Mouse (Mus musculus): ENCODE data around the gene Lifr. TPM values are rescaled to one million over a fixed set of nuclear protein-coding genes. Genes with fewer than 3 reads are reported as not detected.

The Lifr gene
- polyA plus RNA-seq, 1 experiment, result 101 TPM

GRCm38 (mm10) chr15:7160321-7160720 is 69.9 kb downstream of the Lifr start:
- 91% methylated on average over 8 of the region's 8 CpGs for WGBS
- TF ChIP-seq CTCF (IDR thresholded peaks at IDR 0.05; ENCODE audit: insufficient read depth, low read length) (no peak), POLR2A (IDR thresholded peaks at IDR 0.05; ENCODE audit: borderline replicate concordance, extremely low read depth, low read depth, low read length) (no peak)
- H3K4me1 ChIP-seq (ENCODE audit: control insufficient read depth, insufficient read depth, low read length), result no peaks in the 10 kb centered on the region
- no peak for DNase-seq
- no peak overlapping the region for H3K4me3 ChIP-seq (replicated peaks; ENCODE audit: extremely low read depth, low read depth, low read length)

- H3K4me3 ChIP-seq (replicated peaks; ENCODE audit: extremely low read depth, low read depth, low read length), result no peak overlapping the region
- no peak for DNase-seq
- WGBS, result 74% methylated on average over 6 of the region's 6 CpGs
These were observed 73.4 kb downstream of the Lifr start for GRCm38 (mm10) chr15:7163851-7164250.

GRCm38 (mm10) chr15:7166735-7167134 is 76.3 kb downstream of the Lifr start:
- no peak overlapping the region for H3K4me3 ChIP-seq (replicated peaks; ENCODE audit: extremely low read depth, low read depth, low read length)
- 77% methylated on average over 9 of the region's 9 CpGs for WGBS
- no peak for TF ChIP-seq CTCF (IDR thresholded peaks at IDR 0.05; ENCODE audit: insufficient read depth, low read length)
- TF ChIP-seq POLR2A (IDR thresholded peaks at IDR 0.05; ENCODE audit: borderline replicate concordance, extremely low read depth, low read depth, low read length), result no peak
- peaks cover 5% of the 10 kb centered on the region for H3K4me1 ChIP-seq (ENCODE audit: control insufficient read depth, insufficient read depth, low read length)
- DNase-seq, result no peak

More at GRCm38 (mm10) chr15:7163851-7164250, 73.4 kb downstream of the Lifr start:
- no peak for TF ChIP-seq CTCF (IDR thresholded peaks at IDR 0.05; ENCODE audit: insufficient read depth, low read length)
- TF ChIP-seq POLR2A (IDR thresholded peaks at IDR 0.05; ENCODE audit: borderline replicate concordance, extremely low read depth, low read depth, low read length), result no peak
- H3K4me1 ChIP-seq (ENCODE audit: control insufficient read depth, insufficient read depth, low read length), result peaks cover 5% of the 10 kb centered on the region

GRCm38 (mm10) chr15:7167238-7167905 is 77.0 kb downstream of the Lifr start:
- Histone ChIP-seq H3K4me3 (replicated peaks; ENCODE audit: extremely low read depth, low read depth, low read length) (no peak overlapping the region), H3K4me1 (ENCODE audit: control insufficient read depth, insufficient read depth, low read length) (peaks cover 5% of the 10 kb centered on the region)
- WGBS, result 71% methylated on average over 10 of the region's 10 CpGs
- no peak for DNase-seq
- TF ChIP-seq CTCF (IDR thresholded peaks at IDR 0.05; ENCODE audit: insufficient read depth, low read length) (no peak), POLR2A (IDR thresholded peaks at IDR 0.05; ENCODE audit: borderline replicate concordance, extremely low read depth, low read depth, low read length) (no peak)

- TF ChIP-seq CTCF (IDR thresholded peaks at IDR 0.05; ENCODE audit: insufficient read depth, low read length), result no peak
- no peak for TF ChIP-seq POLR2A (IDR thresholded peaks at IDR 0.05; ENCODE audit: borderline replicate concordance, extremely low read depth, low read depth, low read length)
- DNase-seq, result no peak
- no peak overlapping the region for H3K4me3 ChIP-seq (replicated peaks; ENCODE audit: extremely low read depth, low read depth, low read length)
- WGBS, result 62% methylated on average over 11 of the region's 11 CpGs
- peaks cover 7% of the 10 kb centered on the region for H3K4me1 ChIP-seq (ENCODE audit: control insufficient read depth, insufficient read depth, low read length)
These were observed 77.6 kb downstream of the Lifr start for GRCm38 (mm10) chr15:7167906-7168532.

GRCm38 (mm10) chr15:7172875-7173274 is 82.5 kb downstream of the Lifr start:
- no peak overlapping the region for H3K4me3 ChIP-seq (replicated peaks; ENCODE audit: extremely low read depth, low read depth, low read length)
- DNase-seq, result no peak
- WGBS, result 32% methylated on average over 2 of the region's 2 CpGs

GRCm38 (mm10) chr15:7173346-7173745 is 82.9 kb downstream of the Lifr start:
- 81% methylated on average over 7 of the region's 7 CpGs for WGBS
- Histone ChIP-seq H3K4me1 (ENCODE audit: control insufficient read depth, insufficient read depth, low read length) (peaks cover 2% of the 10 kb centered on the region; the same call in 1 of the 2 replicates), H3K4me3 (replicated peaks; ENCODE audit: extremely low read depth, low read depth, low read length) (no peak overlapping the region)
- TF ChIP-seq CTCF (IDR thresholded peaks at IDR 0.05; ENCODE audit: insufficient read depth, low read length) (no peak), POLR2A (IDR thresholded peaks at IDR 0.05; ENCODE audit: borderline replicate concordance, extremely low read depth, low read depth, low read length) (no peak)
- no peak for DNase-seq

More at GRCm38 (mm10) chr15:7172875-7173274, 82.5 kb downstream of the Lifr start:
- H3K4me1 ChIP-seq (ENCODE audit: control insufficient read depth, insufficient read depth, low read length), result peaks cover 2% of the 10 kb centered on the region; the same call in 1 of the 2 replicates
- TF ChIP-seq CTCF (IDR thresholded peaks at IDR 0.05; ENCODE audit: insufficient read depth, low read length), result no peak
- no peak for TF ChIP-seq POLR2A (IDR thresholded peaks at IDR 0.05; ENCODE audit: borderline replicate concordance, extremely low read depth, low read depth, low read length)

GRCm38 (mm10) chr15:7173776-7174175 is 83.4 kb downstream of the Lifr start:
- TF ChIP-seq CTCF (IDR thresholded peaks at IDR 0.05; ENCODE audit: insufficient read depth, low read length) (no peak), POLR2A (IDR thresholded peaks at IDR 0.05; ENCODE audit: borderline replicate concordance, extremely low read depth, low read depth, low read length) (no peak)
- H3K4me1 ChIP-seq (ENCODE audit: control insufficient read depth, insufficient read depth, low read length), result peaks cover 2% of the 10 kb centered on the region; the same call in 1 of the 2 replicates
- DNase-seq, result no peak
- WGBS, result 89% methylated on average over 8 of the region's 8 CpGs
- H3K4me3 ChIP-seq (replicated peaks; ENCODE audit: extremely low read depth, low read depth, low read length), result no peak overlapping the region

- 85% methylated on average over 6 of the region's 6 CpGs for WGBS
- Histone ChIP-seq H3K4me3 (replicated peaks; ENCODE audit: extremely low read depth, low read depth, low read length) (no peak overlapping the region), H3K4me1 (ENCODE audit: control insufficient read depth, insufficient read depth, low read length) (no peaks in the 10 kb centered on the region)
- TF ChIP-seq POLR2A (IDR thresholded peaks at IDR 0.05; ENCODE audit: borderline replicate concordance, extremely low read depth, low read depth, low read length) (no peak), CTCF (IDR thresholded peaks at IDR 0.05; ENCODE audit: insufficient read depth, low read length) (no peak)
- DNase-seq, result no peak
These were observed 90.2 kb downstream of the Lifr start for GRCm38 (mm10) chr15:7180576-7180975.

- 77% methylated on average over 6 of the region's 6 CpGs for WGBS
- TF ChIP-seq CTCF (IDR thresholded peaks at IDR 0.05; ENCODE audit: insufficient read depth, low read length) (no peak), POLR2A (IDR thresholded peaks at IDR 0.05; ENCODE audit: borderline replicate concordance, extremely low read depth, low read depth, low read length) (no peak)
- Histone ChIP-seq H3K4me3 (replicated peaks; ENCODE audit: extremely low read depth, low read depth, low read length) (no peak overlapping the region), H3K4me1 (ENCODE audit: control insufficient read depth, insufficient read depth, low read length) (no peaks in the 10 kb centered on the region)
- DNase-seq, result no peak
These were observed 97.3 kb downstream of the Lifr start for GRCm38 (mm10) chr15:7187682-7188081.
